Mouse (Mus musculus): ENCODE measurements around the gene Hmgn1.
A peak's percentile ranks its signal among the peaks of the same experiment; 100 is the strongest.
"Not testable (repeated sequence)": the region's sequence is repeated elsewhere in the genome, so short reads cannot be mapped to it uniquely, and the experiment has no call there.

Gene Hmgn1

DNA sequence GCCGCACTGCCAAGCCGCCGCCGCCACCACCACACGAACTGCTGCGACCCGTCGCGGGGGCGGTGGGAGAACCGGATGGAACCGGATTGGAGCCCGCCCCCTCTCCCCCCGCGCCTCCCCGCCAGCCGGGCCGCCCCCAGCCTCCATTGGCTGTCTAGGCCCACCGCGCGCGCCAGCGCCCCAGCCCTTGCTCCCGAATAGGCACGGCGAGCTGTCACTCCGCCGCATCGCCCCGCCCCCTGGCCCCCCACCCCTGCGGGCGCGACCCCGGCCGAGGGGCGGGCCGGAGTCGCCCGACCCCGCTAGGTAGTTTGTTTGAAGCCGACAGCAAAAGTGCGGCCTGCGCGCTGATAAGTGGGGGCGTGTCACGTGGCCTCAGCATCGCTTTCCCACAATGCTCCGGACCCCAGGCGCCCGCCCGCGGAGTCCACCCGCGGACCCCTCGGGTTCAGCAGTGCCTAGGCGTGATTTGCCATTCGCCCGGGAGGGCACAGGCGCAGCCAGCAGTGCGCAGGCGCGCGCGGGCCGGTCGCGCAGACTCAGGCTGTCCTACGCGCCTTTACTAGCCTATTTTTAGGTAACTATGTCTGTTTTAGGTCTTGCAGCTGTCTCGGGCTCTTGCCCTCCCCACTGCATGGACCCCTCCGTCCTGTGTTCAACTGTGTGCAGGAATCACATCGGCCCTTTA is at the start of gene Hmgn1:
Gene Hmgn1, minus strand, starts transcription at position 73 of the 688 bp plus-strand sequence.
- peak; percentile 79 for DNase-seq (ENCODE audit: low spot score)

DNA sequence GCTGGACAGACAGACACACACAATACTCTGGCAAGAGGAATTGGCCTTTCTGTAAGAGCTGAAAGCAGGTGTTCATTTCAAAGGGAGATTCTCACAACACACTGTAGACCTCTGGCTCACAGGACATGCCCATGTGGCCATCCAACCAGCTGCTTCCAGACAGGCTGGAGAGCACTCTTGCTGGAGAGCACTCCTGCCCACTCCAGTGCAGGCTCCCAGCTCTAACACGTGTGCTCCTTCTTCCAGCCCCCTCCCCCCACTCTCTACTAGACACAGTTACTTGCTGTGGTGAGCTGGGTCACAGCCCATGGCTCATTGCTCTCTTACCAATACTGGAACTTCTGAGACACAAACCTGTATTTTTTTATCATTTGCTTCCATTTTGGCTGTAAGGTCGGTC is 47.9 kb upstream of the Hmgn1 start:
- DNase-seq (ENCODE audit: low spot score) = no peak

DNA sequence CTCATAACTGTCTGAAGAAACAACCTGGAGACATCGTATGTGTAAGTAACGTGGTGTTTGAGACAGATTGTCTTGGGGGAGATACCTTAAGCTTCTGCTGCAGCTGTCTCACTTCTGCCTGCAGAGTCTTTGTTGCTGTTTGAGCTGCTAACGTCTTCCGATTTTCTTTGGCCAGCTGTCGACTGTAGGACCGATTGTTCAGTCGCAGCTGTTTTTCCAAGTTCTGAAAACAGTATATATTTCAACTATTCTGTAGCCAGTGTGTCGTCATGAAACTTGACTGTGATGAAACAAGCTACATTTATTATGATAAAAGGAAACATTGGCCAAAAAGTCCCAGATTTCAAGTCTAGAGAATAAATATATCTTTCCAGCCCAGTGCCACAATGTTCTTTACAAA is 46.1 kb upstream of the Hmgn1 start:
- DNase-seq (ENCODE audit: low spot score) = no peak

DNA sequence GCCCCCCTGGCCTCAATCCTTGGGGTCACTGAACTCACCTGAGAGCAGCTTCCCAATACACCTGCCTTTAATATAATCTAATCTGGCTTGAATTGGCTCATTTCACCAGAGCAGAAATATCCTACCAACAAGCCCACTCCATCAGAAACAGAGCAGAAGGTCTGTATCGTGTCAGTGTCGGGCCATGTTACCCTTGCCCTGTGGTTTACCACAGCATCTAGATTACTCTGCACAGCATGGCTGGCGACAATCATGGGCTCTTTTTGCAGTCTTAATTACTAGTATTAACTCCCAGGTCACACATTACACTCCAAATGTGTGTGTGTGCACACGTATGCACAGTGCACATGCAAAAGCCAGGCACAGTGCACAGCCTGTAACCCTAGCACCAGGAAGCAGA is 41.3 kb upstream of the Hmgn1 start:
- DNase-seq (ENCODE audit: low spot score) = no peak

DNA sequence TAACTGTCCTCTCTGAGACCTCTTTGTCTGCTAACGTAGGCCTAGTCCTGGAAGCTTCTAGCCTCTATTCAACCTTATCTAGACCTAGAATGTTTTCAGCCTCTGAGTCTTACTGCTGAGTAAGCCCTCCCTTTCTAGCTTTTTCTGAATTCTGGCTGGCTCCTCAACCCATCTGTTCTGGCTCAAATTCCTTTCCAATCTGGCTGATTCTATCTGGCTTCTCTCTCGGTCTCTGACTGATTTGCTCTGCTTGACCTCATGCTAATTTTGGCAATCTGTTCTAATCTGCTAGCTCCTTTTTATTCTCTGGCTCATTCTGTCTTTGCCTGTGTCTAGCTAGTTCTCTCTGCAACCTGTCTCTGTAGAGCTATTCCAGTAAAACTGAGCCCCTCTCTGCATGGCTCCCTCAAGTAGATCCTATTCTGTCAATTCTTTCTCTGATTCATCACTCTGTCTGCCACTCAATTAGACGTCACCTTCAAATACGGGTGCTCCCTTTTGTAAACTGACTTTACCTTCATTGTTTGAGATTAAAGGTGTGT is 38.3 kb upstream of the Hmgn1 start:
- no peak for DNase-seq (ENCODE audit: low spot score)

DNA sequence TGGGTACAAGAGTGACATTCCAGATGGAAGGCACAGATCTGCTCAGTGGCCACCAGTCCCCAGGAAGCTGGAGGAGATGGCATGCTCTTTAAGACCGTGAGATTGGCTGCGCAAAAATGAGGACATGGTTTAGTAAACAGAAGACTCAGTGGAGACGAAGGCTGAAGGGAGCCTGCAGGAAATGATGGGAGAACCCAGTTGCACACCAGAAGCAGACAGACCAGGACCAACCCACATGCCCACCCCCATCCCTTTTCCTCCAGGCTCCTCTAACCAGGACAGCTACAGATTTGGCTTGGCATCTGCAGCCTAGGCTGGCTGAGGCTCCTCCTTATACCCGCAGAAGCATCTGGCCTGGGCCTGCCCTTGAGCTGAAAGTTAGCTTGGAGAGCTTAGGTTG is 33.8 kb upstream of the Hmgn1 start:
- DNase-seq (ENCODE audit: low spot score) = no peak

DNA sequence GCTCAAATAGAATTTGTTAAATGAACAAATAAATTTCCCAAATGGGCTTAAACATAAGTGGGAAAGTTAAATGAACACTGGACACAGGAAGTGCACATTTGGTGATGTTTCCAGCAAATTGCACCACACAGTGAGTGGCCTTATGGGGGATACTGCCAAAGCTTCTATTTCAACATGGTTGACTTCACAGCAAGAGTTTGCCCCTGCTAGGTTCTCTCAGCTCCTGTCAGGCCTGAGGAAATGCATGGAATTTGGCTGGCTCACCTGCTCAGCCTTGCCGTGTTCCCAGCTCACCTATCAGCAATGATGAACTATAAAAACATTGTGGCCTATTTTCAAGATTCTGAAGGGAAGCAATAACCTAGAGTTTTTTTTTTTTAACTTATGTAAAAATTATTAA is 33.4 kb upstream of the Hmgn1 start:
- DNase-seq (ENCODE audit: low spot score) = no peak

DNA sequence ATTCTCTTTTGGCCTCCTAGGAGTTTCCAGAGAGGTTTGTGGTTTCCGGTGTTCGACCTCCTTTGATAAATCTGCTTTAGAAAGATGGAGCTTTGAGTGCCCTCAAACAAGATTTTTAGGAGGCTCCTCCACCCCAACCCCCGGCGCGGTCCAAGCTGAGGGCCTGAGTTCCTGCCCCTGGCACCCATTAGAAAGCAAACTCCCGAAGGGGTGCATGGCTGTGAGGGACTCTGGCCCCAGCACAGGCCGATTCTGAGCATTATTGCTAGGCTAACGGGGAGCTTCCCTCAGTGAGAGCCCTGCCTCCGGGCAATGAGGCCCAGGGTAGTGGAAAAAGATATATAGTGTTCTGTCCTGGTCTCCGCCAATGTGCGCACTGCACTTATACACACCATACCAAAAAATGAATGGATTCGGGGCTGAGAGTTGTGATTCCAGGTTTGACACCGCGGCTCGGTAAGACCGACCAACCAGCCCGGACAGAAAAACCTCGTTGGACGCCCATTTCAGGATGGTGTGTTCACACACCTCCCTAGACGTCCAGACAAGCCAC is 32.3 kb upstream of the Hmgn1 start:
- no peak for DNase-seq (ENCODE audit: low spot score)

DNA sequence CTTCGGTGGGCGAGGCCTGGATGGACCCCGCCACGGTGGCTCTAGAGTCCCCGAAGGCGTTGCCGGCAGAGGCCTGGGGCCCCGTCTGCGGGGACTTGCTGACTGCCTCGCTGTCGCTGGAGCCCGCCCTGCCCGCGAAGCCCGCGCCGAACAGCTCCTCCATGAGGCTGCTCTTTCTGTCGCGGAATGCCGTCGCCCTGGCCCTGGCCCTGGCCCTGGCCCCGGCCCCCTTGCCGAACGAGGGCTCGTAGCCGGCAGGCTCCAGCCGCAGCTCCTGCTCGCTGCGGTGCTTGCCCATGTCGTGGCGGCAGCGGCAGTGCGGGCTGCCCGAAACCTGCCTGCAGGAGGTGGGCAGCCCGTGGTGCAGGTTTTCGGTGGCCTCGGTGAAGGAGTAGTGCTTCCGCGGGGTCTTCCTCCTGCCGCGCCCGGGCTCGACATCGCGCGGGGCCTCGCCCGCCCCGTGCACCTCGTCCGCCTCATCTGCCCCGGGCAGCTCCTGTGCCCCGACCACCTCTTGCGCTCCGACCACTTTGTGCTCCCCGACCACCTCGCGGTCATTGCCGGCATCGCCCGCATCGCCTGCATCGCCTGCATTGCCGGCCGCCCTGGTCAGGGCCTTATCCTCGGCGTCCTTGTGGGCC is 31.7 kb upstream of the Hmgn1 start:
- peak; percentile 12 for DNase-seq (ENCODE audit: low spot score)

DNA sequence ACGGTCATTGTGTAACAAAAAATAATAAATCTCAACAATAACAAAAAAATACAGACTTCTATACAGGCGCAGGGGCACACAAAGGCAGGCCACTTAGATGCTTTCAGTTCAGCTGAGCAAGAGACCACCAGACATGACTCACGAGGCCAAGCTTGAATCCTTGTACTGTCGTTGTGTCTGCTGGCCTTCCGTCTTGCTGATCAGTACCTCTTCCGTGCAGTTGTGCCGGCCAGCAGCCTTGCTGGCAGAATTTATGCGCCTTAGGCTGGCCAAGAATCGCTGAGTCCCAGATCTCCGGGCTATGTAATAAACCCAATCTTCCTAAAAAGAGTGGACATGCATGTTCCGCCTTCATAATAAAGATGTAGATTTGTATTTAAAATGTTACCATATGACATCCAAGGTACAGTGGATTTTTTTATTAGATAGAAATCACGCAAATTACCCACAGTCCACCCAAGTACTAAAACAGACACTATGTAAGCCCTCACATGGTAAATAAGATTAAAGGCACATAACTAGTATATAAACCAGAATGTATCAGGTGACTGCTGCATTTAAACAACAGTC is 31.1 kb upstream of the Hmgn1 start:
- DNase-seq (ENCODE audit: low spot score) = no peak

DNA sequence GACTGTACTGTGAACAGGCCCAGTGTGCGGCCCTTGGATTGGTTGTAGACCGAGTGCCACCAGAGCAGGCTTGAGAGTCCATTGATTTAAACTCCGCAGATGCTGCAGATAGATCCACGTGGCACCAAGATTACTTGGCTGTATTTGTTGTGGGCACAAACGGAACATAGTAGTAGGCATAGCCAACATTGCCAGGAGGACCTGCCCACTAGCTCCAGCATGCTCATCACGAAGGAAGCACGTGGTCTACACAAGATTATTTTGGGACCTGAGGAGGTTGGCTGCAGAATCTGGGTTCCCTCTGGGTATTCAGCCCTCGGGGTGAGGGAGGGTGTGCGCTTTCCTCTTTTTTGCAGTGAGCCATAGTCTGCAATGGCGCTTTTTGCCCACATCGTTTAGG is 29.6 kb upstream of the Hmgn1 start:
- no peak for DNase-seq (ENCODE audit: low spot score)

DNA sequence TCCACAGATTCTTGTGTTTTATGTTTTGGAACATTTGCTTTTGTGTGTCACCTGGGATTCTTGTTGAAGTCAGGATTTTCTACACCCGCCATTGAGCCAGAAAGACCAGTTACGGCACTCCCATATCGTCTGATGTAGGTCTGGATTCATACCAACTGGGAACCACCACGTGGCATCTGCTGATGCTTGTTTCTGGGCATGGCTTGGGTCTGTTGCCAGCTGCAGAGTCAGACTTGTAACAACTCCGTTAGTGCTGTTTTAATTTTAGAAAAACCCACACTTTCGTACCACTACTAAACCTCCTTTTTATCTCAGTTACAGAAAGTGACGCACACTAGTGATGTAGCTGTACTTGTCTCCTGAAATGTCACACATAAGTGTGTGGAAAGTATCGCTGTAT is 28.5 kb upstream of the Hmgn1 start:
- DNase-seq (ENCODE audit: low spot score) = no peak

DNA sequence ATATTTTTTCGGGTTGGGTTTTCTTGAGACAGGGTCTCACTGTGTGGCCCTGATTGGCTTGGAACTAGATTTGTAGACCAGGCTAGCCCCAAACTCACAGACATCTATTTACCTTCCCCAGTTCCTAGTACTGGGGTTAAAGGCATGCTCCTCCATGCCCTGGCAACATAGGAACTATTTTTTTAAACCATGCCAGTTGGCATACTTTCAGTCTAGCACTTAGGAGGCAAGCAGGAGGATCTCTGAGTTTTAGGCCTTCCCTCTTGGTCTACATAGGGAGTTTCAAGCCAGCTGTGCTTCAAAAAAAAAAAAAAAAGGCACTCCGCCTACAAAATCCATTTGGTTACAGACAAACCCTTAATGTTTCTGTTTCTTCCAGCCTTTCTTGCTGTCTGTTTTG is 26.9 kb upstream of the Hmgn1 start:
- no peak for DNase-seq (ENCODE audit: low spot score)

DNA sequence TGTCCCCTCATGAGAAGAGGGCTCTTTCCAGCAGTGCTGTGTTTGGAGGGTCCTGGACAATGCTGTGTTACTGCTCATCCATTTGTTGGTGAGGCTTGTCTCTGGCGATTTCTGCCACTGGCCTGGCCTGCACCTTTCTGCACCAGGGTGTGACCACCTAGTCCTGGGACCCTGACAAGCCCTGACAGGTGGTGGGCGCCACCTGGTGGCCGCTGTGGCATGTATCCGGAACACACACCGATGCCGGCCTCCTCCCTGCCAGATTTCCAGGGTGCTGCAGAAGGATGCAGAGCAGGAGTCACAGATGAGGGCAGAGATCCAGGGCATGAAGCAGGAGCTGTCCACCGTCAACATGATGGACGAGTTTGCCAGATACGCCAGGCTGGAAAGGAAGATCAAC is 24.0 kb upstream of the Hmgn1 start:
- DNase-seq (ENCODE audit: low spot score) = peak; percentile 46

DNA sequence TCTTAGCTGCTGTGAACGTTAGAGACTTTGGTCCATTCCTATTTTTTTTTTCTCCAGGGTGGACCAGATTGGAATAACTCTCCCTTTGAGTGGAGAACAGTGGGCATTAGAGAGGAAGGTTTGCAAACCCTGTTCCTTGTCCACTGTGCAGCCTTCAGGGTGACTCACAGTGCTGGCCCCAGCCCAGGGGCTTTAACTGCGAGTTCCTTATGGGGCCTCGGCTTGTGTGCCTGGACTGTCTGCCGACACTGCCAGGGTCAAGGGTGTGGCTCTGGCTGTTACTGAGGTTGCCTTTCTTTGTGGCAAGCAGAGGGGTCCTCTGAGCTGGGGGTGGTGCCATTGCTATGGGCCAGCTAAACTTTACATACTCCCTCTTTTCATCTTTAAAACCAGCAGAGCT is 23.5 kb upstream of the Hmgn1 start:
- DNase-seq (ENCODE audit: low spot score) = no peak

DNA sequence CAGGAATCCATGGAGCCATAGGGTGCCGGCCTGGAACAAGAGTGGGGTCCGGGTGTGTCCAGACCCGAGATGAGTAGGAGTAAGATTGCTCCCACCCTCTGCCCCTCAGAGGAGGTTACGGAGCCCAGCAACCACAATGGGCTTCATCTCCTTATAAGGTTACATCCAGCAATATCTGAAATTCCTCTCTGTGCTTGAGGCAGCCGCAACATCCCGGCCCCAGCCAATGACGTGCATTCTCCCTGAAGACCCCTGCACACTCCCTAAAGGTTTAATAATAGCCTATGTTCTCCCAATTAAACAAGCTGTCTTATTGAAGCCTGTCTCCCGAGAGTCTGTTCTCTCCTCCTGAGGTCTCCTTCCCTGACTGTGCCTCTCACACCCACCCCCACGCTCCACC is 21.8 kb upstream of the Hmgn1 start:
- DNase-seq (ENCODE audit: low spot score) = no peak

DNA sequence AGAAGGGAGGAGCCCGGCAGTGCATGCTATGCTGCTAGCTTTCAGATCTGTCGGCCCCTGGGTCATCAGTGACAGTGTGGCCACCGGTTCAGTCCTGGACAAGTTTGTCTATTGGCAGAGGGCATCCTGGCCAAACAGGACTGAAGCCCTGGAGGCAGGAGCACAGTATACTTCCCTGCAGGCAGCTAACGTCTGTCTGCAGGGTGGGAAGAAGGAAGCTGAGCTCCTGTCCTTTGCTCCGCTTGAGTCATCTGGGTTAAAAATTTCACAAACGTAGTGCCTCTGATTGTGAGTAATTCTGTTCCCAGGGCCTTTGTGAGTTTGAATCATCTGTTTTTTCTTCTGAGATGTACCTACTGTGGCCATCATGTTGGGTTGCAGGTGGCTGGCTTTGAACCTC is 21.3 kb upstream of the Hmgn1 start:
- no peak for DNase-seq (ENCODE audit: low spot score)

DNA sequence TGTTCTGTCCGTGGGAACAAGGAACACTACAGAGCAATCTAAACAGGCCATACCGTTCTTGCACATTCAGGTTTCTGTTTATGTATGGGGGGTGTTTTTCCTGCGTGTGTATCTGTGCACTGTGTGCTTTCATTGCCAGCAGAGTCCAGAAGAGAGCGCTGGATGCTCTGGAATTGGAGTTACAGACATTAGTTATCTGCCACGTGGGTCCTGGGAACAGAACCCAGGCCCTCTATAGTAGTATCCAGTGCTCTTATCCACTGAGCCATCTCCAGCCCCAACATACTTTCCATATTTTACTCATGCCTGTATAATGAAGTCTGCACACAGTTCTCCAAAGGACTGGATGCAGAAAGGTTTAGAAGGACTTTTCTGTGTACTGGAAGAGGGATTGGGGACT is 18.3 kb upstream of the Hmgn1 start:
- no peak for DNase-seq (ENCODE audit: low spot score)

DNA sequence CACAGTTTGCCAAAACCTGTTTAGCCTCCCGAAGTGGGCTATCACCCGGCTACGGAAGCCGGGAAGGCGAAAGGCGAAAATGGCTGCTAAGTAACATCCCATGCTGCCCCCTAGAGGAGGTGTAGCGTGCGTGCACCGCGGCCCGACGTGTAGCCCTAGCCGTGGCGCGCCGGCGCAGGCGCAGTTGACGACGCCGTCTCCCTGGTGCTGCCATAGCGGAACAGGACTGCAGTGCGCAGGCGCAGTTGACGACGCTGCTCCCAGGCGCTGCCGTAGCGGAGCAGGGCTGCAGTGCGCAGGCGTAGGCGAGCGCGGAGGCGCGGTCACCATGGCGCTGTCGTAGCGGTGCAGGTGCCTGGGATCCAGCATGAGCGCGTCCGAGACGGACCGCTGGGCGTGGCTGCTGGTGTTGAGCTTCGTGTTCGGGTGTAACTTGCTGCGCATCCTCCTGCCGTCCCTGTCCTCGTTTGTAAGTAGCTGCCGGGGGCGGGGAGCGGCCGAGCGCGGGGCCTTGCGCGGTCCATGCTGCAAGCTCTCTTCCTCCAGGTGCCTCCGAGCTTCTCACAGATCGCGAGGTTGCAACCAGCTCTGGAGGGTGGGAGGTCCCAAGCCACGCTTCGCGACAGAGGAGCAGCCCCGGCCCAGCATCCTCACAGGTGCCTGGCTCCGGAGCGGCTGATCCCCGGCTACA is 17.7 kb upstream of the Hmgn1 start, which contains the start of gene Wrb:
Gene Wrb, plus strand, starts transcription at position 298 of the 691 bp plus-strand sequence.
- peak; percentile 95 for DNase-seq (ENCODE audit: low spot score)

DNA sequence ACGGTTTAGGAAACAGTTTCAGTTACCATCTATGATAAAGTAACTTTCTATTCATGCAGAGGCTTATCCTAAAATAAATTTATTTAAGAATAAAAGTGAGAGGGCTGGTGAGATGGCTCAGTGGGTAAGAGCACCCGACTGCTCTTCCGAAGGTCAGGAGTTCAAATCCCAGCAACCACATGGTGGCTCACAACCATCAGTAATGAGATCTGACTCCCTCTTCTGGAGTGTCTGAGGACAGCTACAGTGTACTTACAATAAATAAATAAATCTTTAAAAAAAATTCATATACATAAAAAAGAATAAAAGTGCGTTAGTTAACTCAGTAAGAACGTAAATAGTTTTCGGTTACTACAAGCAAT is 17.2 kb upstream of the Hmgn1 start:
- DNase-seq (ENCODE audit: low spot score) = not testable (repeated sequence)

DNA sequence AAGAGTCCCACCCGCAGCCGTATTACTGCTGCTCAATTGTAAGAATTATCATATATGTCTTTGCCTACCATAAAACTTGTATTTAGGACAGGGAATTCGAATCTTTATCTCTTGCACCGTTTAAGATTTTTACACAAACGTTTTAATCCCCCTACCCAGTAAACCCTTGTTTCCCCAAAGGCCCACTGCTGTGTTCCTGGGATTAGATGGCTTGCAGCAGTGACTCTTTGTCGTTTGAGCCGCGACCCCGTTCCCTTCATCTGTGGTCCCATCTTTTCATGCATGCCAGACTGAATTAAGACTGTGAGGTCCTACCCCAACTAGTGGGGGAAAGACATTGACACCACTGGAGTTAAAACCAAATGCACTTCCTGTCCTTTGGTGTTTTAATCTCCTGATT is 937 bp upstream of the Hmgn1 start:
- no peak for DNase-seq (ENCODE audit: low spot score)

DNA sequence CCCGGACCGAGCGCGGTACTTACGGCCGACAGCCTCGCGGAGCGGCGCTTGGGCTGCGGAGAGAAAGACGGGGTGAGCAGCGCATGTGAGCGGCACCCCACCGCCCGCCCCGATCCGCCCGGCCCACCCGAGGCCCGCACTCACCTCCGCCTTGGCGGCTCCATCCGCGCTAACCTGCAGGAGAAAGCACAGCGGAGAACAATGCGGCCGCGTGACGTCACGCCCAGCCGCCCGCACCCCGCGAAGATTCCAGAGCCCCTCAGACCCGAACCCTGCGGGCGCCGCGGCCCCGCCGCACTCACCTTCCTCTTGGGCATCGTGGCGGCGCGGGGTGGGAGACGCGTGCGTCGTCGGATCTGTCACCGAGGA is 257 bp downstream of the Hmgn1 start:
- DNase-seq (ENCODE audit: low spot score) = no peak

Data from spleen, adult 12 weeks (tissue).